Mouse (Mus musculus) heart, postnatal 4 days (tissue): ENCODE results near the gene Cdca4. TPM values are rescaled to one million over a fixed set of nuclear protein-coding genes. Genes with fewer than 3 reads are reported as not detected.

ENCODE experiments used
- DNase-seq: peaks from one replicate; pipeline ENCODE4 v3.0.0; 2021
- total RNA-seq, 2 experiments: library from RNA; stranded (reverse); gene quantifications; 2 replicates each; pipeline ENCODE4 v1.2.3; 2021

Gene Cdca4
- total RNA-seq: 10 to 100 TPM; 25.8 to 26.8 TPM

DNA sequence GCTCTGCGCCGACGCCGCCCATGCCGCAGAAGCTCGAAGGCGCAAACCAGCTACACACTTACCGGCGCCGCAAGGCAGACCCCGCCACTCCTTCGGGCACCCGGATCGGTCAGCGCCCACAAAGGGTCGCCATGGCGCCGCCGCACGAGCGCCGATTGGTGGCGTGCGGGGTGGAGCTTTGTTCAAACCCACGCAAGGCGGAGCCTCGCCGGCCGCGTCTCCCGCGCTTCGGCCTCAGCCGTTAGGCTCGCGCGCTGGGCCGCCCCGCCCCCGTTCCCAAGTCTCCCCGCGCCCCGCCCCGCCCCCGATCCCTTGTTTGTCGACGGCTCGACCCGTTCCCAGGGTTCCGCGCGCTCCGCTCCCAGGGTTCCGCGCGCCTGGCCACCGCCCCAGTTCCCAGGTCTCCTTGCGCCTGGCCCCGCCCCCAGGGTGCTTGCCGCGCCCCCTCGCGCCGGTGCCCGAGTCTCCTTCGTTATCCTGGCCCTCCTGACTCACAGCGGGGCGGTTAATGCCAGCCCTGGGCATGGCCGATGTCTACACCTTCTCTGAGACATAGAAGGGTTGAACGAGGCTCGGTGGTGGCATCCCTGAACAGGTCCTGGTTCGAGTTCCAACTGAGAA, at the start of gene Cdca4:
Gene Cdca4, minus strand, starts transcription at position 180 of the 621 bp plus-strand sequence.
- peak; percentile 99 for DNase-seq

GRCm38 (mm10) chr12:112877607-112878020, 48.4 kb upstream of the Cdca4 start:
- DNase-seq: no peak

GRCm38 (mm10) chr12:112877073-112877576, 47.9 kb upstream of the Cdca4 start:
- no peak for DNase-seq

GRCm38 (mm10) chr12:112876332-112877072, 47.3 kb upstream of the Cdca4 start:
- peak; percentile 59 for DNase-seq

DNA sequence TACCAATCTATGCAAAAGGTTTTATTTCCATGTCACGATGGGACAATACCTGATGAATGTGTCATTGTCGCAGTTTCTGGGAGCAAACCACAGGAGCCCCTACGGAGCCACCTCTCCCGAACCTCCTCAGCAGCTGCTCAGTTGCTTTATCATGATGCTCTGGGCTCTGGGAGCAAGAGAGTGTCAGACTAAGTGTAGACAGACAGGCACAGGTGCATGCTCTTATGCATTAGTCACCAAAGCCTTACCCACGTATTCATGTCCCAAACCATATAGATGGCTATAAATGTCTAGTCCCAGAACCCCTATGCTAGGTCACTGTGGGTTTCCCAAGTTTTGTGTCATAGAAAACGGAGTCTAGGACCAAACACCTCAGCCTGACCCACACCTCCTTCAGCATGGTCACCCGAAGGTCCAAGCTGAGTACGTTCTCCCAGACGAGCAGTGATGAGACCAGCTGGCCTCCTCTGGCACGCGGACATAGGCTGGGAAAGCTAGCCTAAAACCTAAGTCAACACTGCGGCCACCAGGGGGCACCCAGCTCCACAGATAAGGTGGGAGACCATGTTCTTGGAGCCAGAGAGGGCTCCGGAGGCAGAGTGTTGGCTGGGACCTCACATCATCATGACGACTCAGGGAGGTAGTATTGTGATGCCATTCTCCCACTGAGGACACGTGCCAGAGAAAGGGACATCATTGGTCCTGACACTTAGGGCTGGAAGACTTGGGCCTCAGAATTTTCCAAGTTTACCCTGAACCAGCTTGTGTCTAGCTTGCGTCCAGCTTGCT, 46.2 kb upstream of the Cdca4 start:
- DNase-seq: peak; percentile 96

- DNase-seq: no peak
Measured at GRCm38 (mm10) chr12:112874199-112874598, 45.0 kb upstream of the Cdca4 start.

DNA sequence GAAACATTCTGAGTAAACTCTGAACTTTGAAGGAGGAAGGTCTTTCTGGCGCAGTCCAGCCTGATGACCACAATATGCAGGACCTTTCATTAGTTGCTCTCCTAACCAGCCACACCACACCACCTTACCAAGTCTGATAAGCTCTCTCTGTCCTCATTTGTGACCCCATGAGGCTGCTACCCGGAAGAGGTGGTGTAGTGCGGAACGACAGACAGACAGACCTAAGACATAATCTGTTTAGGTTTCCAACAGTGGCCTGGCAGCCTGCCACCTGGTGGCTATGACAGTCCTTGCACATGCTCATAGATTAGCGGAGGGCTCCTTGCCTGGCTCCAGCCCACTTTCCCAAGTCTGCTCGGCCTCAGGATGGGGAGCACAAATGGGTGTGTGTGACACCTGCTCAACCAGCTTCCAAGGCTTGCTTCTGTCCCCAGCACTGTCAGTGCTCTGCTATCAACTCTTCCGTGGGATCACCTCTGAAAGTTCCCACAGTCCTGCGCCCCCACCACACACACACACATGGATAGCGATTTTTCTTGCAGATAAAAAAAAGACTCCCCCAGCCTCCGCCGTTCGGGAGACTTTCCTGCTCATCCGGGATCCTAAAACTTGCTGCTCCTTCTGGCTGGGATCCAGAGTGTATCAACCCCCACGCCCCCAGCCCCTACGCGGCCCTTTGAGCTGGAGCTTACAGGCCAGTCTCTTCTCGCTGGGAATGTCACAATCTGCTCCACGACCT, 44.4 kb upstream of the Cdca4 start:
- peak; percentile 80 for DNase-seq

GRCm38 (mm10) chr12:112872991-112873390, 43.8 kb upstream of the Cdca4 start:
- DNase-seq: no peak

DNA sequence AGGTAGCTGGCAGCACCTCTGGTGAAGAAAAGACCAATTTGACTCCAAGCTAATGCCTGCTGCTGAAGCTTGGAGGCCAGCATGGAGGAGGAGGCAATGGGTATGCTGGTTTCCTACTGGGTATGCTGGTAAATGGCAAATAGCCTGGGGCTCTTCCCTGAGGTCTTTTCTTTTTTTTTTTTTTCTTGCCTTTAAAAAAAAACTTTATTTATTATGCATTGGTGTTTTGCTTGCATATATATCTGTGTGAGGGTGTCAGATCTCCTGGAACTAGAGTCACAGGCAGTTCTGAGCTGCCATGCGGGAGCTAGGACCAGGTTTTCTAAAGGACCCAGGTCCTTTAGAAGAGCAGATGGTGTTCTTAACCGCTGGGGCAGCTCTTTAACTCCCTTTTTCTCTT, 42.0 kb upstream of the Cdca4 start:
- DNase-seq: no peak

DNA sequence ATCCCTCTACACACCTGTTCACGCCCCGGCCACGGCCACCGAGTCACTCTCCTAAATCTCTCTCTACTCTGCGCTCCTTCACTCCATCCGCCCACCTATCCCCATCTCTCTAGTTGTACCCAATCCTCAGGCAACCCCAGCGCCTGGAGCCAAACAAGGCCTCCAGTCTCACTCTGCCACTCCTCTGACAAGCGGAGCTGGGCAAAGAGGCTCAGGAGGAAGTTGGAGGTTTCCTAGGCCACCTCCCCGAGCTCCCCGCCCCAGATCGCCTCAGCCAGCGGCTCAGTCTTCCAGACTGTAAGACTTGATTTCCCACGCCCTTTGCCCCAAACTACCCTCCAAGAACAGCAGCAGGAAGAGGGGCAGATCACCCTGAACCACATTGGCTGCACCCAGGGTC, 41.6 kb upstream of the Cdca4 start:
- DNase-seq: no peak

- no peak for DNase-seq
Measured at GRCm38 (mm10) chr12:112869783-112870204, 40.6 kb upstream of the Cdca4 start.

DNA sequence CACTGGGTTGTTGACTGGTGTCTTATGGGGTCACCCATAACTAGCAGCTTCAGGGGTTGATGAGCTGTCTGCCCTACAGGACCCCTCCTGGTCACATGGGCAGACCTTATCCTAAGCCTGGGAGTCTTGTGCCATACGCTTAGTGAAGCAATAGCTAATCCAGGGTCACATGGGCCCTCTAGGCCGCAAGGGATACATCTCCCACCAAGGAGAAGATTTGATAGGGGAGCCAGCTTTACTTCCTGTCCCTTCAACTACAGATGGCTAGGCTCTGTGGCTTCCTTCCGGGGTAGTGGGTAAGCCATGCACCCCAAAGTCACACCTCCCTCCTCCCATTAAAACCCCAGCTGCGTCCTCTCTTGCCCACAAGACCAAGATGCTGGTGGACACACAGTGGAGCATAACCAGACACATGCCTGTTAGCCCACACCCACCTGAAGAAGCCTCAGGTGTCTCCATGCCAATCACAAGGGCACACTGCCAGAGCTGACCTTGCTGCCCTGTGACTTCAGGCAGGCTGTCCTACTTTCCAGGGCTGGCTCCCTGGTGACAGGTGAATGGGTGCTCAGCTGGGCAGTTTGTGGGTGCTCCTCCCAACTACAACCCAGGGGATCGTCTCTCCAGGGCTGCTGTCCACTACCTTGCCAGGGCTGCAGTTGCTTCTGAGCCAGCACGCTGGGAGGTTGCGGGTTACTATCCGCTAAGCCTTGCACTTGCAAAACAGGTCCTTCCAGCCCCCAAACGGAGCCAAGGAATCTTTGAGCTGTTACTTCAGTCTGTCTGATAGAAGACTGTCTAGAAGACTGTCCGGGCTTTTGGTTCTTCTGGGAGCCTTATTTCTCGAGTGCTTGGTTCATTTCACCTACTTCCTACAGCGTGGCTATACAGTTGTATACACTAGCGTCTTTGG, 39.2 kb upstream of the Cdca4 start, which contains the start of gene Gpr132:
Gene Gpr132, minus strand, starts transcription at position 51 of the 910 bp plus-strand sequence.
- DNase-seq: no peak

DNA sequence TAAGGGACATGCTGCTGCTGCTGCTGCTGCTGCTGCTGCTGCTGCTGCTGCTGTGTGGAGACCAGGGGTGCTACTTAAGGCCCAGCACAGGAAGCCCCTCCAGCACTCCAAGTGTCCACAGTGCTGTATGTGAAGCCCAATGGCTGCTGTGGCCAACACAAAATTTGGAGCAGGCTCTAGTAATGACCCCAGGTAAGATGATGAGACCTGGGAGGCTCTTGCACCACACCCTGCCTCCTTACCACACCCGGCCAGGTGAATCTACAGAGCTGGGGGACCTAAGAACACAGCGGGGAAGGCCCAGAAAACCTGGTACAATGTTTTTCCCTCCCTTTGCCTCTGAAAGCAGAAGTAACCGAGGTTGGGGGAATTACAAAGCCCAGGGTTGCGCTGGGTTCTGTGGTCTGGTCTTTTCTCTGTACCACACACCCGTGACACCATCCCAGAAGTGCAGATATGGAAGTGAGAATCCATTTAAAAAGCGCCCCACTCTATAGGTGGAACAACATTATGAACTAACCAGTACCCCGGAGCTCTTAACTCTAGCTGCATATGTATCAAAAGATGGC, 38.0 kb upstream of the Cdca4 start:
- DNase-seq: no peak

GRCm38 (mm10) chr12:112866467-112867080, 37.4 kb upstream of the Cdca4 start:
- DNase-seq: no peak

- DNase-seq: no peak
Measured at GRCm38 (mm10) chr12:112864804-112865203, 35.6 kb upstream of the Cdca4 start.

- DNase-seq: no peak
Measured at GRCm38 (mm10) chr12:112861911-112862321, 32.7 kb upstream of the Cdca4 start.

DNA sequence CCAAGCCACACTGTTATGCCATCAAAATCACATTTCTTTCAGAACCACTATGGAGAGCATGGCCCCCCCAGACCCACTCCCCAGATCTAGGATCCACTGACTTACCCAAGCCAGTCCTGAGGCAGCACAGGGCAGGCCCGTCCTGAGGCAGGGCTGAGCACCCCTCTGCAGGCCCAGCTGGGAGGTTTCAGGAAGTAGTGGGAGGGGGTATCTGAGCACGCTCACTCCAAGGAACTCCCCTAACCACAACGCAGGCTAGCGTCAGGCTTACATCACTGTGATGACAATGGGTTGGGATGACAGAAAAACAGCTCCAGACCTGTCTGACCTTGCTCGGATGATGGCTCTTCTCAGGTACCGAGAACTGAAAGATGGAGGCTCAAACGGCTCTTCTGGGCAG, 31.5 kb upstream of the Cdca4 start:
- DNase-seq: no peak

- DNase-seq: no peak
Measured at GRCm38 (mm10) chr12:112859930-112860329, 30.7 kb upstream of the Cdca4 start.

GRCm38 (mm10) chr12:112858581-112859336, 29.5 kb upstream of the Cdca4 start:
- DNase-seq: no peak
